Mouse (Mus musculus): ENCODE data around the gene Bcl2l11.

DNA sequence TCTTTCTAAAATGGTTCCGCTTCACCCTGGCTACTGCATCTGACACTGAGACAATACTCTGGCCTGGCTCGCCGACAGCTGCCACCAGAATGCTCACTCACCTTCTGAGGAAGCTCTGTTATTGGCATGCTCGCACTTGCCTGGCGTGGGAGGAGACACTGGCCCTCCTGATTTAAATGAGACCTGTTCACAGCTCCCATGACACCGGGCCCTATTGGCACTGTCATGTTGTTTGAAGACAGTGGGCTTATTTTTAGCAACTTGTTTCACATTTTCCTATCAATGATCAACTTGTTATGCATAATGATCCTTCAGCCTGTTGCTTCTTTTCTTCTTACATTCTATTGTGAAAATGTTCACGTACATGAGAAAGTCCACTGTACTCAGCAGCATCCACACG lies 37.3 kb downstream of the Bcl2l11 start:
- TF ChIP-seq GATA1 (IDR thresholded peaks at IDR 0.05; ENCODE audit: borderline replicate concordance, low read length) (no peak), FLI1 (IDR thresholded peaks at IDR 0.05; ENCODE audit: low read length) (no peak)
